Mouse (Mus musculus) testis, adult 2 months (tissue): ENCODE results near the gene Tnfaip8l1.

Source experiments
- CTCF ChIP-seq: fragments of 200-500 bp; IDR thresholded peaks from 2 replicates; pipeline ENCODE4 v1.5.1; 2012; ENCODE audit warnings: low read depth, mild to moderate bottlenecking, inconsistent platforms, low read length, moderate library complexity; ENCODE audit not compliant: control insufficient read depth, insufficient read depth, insufficient replicate concordance
- POLR2A ChIP-seq: fragments of 200-500 bp; IDR thresholded peaks from 2 replicates; pipeline ENCODE4 v1.6.1; 2012; ENCODE audit warnings: low read depth, mild to moderate bottlenecking, inconsistent platforms, low read length, moderate library complexity; ENCODE audit not compliant: control insufficient read depth

DNA sequence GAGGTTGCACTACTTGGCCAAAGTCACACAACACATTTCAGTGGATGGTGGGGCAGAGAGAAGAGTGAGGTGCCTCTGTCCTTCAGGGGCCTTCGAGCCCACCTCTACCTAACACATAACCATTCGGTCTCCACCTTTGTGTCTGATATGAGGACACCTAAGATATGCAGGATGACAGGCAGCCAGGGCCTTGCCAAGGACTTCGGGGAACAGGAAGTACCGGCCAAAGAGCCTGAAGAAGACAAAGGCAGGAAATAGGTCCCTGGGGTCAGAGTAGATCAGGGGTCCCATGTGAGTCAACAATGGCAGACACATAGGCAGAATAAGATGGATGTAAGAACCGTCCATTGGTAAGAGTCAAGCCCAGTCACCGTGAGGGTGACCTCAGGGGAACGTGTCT, 25.7 kb upstream of the Tnfaip8l1 start:
- TF ChIP-seq CTCF (no peak), POLR2A (no peak)
